Mouse (Mus musculus): ENCODE measurements at regions not wholly inside any gene's neighbourhood (a gene's known extent, or its start where the extent isn't known, plus 50 kb on each side); places are given as distances from the start of the nearest gene placed in this dataset.

DNA sequence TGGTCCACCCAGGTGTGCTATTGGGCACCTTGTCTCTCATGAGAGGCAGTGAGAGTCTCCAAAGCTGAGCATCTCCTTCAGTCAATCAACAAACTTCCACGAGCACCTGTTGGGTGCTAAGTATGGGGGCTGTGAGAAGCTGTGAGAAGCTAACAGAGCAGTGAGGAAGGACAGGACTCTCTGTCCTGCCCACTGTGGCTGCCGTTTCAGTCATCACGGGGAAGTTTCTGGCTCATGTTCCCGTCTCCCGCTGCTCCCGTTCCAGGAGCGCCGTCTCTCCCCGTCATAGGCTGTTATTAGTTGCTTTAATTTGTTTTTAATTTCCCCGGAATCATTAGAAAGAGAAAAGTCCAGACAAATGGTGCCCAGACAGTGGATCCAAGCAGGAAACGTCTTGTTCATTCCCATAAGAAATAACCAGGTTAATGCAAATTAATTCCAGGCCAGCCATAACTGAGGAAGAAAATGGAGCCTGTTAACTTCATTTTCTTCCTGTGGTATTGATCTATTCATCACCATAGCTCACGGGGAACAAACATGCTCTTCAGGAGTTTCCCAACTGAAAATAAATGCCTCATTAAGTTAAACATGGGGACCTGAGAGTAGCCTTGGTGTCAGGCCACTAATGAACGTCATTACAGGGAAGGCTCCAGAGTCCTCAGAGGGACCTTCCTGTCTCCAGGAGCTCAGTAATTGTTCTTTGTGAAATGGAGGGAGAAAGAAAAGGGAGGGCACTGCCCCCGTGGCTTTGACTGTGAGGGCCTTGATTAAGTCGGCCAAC is 70.3 kb downstream of the Matn1 start:
- no peak for DNase-seq (ENCODE audit: low read depth, low spot score)

GRCm38 (mm10) chr4:131015156-131015555 is 71.0 kb downstream of the Matn1 start:
- DNase-seq (ENCODE audit: low read depth, low spot score): no peak

DNA sequence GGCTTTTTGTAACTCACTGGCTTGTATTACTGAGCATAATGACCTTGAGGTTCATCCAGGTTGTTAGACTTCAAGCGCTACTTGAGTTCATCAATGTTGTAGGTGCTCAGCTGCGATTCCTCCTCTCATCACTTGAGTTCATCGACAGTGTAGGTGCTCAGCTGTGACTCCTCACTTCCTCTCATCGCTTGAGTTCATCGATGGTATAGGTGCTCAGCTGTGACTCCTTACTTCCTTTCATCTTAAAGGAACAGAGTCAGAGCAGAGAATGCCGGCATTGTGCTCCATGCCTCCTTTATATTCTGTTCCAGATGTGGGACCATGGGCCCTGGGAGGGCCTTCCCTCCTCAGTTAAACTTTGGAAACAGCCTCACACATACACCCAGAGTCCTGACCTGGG is 79.4 kb downstream of the Matn1 start:
- peak; percentile 75 for DNase-seq (ENCODE audit: low read depth, low spot score)

DNA sequence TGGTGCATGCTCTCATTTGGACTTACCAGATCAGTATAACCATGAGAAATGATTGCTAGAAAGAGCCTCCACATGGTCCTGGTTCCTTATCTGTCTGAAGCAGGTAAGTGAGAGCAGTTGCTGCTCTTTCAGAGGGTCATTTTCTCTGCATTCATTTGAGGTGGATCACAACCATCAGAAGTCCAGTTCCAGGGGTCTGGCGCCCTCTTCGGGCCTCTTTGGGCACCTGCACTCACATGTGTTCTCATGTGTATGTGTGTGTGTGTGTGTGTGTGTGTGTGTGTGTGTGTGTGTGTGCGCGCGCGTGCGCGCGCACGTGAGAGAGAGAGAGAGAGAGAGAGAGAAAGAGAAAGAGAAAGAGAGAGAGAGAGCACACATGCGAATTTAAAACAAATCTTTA is 92.1 kb downstream of the Matn1 start:
- DNase-seq (ENCODE audit: low read depth, low spot score): peak; percentile 62

GRCm38 (mm10) chr4:131037179-131037578 is 93.0 kb downstream of the Matn1 start:
- DNase-seq (ENCODE audit: low read depth, low spot score): no peak

- no peak for DNase-seq (ENCODE audit: low read depth, low spot score)
These were observed 95.5 kb downstream of the Matn1 start for GRCm38 (mm10) chr4:131039686-131040085.

- no peak for DNase-seq (ENCODE audit: low read depth, low spot score)
These were observed 97.0 kb downstream of the Matn1 start for GRCm38 (mm10) chr4:131041210-131041609.

DNA sequence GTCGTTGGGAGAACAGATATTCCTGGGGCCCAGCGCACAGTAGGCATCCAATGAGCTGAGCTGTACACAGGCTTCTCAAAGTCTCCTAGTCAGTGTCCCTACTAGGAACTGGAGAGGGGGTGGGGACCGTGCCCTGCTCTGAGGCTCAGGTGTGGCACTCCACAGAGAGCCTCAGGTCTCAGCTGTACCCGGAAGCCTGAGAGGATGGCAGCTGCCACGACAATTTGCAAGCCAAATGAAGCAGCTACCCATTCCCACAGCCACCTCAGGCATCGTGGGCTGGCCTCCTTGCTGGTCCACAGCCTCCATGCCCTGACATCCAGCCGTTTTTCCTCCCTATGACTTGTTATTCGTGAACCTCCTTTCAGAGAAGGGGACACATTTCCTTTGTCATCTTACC is 101.9 kb downstream of the Matn1 start:
- DNase-seq (ENCODE audit: low read depth, low spot score): no peak

DNA sequence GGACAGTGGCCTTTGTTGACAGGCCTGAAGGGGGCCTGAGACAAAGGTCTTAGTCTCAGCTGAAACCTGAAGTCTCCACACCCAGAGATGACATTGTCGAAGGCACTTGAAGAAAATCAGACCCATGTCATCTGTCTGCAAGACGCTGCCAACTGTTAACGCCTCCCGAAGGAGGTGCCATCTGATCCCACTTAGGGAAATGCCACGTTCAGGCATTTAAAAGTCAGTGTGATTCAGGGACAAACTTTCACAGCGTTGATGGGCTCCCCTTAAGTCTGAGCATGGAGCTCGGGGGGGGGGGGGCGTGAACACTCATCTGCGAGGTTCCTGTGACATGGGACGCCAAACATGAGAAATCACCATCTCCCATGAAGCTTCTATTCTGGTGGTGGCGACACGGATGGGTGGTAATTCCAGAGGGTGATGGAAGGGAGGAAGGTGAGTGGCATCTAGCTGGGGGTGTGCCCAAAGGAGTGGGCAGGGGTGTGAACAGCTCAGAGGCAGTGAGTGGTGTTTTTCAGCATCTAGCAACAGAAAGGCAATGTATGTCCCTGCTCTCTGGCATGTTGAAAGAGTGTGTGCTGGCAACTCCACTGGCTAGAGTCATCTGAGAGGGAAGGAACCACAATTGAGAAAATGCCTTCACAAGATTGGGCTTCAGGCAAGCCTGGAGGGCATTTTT is 102.9 kb downstream of the Matn1 start:
- DNase-seq (ENCODE audit: low read depth, low spot score): no peak

DNA sequence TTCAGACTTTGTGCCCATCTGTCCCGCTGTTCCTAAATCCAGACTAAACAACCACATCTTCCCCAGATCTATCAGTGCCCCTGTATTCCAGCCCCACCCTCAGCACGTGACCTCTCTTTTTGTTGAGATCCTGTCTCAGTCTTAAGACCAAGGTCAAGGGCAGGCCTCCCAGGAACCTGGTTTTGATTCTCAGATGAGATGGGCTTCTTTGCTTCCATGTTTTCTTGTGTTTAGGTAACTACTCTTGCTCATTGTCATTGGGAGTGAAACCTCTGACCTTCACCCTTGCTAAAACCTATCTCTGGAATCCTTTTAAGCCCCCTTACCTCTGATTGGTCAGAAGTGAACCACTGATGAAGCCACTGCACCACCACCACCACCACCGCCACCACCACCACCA is 112.1 kb downstream of the Matn1 start:
- peak; percentile 56 for DNase-seq (ENCODE audit: low read depth, low spot score)

DNA sequence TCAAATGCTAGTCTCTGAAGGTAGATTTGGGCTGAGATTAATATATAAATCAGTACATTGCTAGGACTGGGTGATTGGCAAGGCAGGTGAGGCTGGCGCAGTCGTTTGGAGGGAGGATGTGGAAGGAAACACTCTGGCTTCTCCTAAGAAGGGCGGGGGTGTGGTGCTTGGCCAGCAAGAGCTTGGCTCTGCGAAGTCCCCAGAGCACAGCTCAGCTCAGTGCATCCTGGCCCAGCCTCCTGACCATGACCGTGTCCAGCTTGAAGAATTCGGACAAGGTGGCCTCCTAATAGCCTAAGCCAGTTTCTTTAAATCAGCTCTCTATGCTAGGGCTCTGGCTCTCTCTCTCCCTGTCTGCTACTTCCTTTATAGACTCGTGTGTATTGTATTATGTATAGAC is 115.4 kb downstream of the Matn1 start:
- DNase-seq (ENCODE audit: low read depth, low spot score): no peak

DNA sequence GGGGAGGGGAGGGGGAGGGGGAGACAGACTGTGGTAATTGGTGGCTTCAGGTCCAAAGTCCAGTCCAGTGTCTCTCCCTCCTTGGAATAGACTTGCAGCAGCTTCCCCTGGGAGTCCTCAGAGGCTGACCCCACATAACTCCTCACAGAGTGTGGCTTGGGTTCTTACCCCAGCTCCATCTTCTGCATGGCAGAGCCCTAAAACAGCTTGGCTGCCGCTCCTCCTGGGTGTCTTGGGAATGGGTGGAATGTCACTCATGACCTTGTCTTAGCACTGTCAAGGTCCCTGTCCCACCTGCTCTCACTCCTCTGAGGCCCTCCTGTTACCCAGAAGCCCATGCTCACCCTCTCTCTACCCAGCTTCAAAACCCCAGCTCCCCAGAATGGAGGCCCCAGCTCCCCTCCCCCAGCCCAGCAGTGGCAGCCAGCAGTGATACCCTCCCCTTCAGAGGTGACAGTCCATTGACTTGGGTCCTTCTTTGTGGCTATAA is 116.1 kb downstream of the Matn1 start:
- no peak for DNase-seq (ENCODE audit: low read depth, low spot score)

DNA sequence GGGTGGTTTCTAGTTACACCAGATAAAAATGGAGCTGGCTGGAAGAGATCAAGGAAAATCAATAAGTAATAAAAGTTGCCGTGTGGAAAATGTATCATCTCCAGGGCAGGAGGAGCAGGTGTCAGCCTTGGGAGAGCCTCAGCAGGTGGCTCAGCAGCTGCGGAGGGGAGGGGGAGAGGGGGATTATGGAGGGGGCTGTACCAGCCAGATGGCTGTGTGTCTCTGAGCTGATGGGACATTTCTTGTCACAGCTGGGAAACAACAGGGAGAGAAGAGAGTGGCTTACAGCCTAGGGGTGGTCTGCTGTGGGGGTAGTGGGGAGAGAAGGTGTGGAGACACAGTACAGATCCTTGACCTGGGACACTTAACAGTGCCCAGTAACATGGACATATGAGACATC is 116.5 kb downstream of the Matn1 start:
- DNase-seq (ENCODE audit: low read depth, low spot score): no peak

DNA sequence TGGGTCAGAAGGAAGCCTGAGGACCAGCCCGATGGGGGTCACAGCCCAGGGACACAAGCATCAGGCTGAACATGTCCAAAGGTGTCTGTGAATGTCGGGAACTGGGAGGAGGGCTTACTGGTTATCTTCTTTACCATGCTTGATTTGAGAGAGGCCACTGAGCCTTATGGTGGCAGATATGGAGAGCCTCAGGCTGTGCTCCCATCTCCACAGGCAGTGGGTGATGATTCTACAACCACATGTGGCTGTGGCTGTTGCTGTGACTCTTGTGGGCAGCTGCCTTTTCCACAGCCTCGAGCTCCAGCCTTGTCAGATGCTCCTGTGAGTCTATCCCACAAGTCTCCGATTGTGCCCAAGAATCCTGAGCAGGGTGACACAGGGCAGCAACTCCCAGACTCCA is 118.4 kb downstream of the Matn1 start:
- DNase-seq (ENCODE audit: low read depth, low spot score): no peak

GRCm38 (mm10) chr4:131066186-131066939 is 122.2 kb downstream of the Matn1 start:
- no peak for DNase-seq (ENCODE audit: low read depth, low spot score)

DNA sequence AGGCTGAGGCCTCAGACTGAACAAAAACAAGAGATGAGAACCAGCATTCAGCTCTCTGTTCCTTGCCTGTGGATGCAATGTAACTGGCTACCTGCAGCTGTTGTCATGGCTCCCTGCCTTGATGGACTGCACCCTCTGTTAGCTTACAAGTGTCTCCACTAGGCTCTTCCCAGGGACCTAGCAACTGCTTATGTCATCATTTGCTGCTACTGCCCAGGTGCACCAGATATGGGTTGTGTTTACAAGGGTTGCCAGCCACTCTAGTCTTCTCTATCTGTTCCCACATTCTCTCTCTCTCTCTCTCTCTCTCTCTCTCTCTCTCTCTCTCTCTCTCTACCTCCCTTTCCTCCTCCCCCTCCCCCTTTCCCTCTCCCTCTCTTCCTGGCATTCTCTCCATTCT is 126.4 kb downstream of the Matn1 start:
- DNase-seq (ENCODE audit: low read depth, low spot score): no peak

GRCm38 (mm10) chr4:131072623-131073022 is 128.4 kb downstream of the Matn1 start:
- no peak for DNase-seq (ENCODE audit: low read depth, low spot score)

DNA sequence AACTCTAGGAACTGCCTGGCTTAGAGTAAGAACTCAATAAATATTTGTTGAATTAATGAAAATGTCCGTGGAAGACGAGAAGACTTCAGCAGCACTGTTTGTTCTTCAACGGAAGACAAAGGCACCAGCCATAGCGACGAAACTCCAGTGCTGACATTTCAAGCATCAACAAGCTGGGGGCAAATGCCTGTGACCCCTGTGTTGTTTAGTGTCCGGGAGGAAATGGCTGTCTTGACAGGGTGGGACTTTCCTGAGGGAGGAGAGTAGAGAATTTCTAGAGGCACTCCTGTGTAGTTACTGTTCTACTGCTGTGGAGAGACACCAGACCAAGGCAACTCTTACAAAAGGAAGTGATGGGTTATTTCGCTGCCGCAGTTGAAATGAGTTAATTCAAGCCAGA is 129.2 kb downstream of the Matn1 start:
- DNase-seq (ENCODE audit: low read depth, low spot score): no peak

DNA sequence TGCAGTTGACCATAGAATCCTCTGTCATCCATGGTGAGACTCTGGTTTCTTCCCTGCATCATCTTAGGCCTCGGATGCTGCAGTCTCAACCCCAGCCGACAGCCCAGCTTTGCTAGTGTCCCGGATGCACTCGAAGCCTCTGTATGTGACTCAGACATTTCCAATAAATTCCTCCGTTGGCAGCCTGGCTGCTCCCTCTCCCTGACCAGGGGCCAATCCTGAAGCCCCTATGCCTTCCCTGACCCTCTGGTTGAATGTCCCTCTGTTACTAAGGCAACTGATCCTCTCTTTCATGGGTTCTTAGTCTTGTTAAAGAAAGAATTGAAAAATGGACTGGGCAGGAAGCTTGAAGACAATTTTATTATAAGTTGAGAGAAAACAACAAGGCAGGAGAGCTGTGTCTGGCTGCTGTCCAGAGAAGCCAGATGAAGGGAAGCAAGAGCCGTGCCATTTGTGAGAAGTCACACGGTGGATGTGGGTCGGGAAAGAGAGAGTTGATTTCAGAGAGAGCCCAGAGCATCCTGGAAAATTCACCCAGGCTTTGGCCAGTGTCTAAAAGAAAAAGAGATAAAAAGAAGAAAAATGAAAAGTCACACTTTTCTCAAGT is 131.2 kb downstream of the Matn1 start:
- DNase-seq (ENCODE audit: low read depth, low spot score): no peak

DNA sequence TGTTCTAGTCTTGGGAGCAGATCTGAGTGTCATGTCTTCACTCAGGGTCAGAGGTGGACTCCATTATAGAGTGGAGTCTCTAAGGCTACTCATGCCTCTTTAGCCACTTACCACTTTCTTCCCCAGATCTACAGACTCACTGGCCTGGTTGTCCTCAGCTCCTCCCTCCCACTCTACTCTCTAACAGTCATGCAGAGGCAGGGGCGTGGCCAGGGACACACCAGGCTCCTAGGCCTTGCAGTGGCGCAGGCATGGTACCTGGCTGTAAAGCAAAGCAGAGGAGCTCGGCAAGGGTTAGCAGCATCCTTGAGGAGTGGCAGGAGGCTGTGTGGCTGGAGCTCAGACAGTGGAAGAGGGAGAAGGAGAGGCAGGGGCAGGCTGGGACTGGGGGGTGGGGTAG is 132.4 kb downstream of the Matn1 start:
- peak; percentile 74 for DNase-seq (ENCODE audit: low read depth, low spot score)

DNA sequence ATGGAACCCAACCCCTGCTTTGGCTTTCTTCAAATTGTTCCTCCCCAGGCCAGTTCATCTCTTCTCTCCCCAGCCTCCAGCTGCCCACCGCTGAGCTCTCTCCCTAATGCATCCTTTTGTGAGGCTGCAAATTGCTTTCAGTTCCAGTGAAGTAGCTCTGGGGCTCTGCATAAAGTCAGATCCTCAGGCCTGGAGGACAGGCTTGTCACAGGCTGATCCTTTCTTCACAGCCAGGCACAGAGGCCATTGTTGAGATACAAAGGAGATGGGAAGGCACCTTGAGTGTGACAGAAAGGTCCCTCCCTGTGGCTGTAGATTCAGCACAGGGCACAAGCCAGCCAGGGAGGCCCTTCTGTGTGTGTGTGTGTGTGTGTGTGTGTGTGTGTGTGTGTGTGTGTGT is 135.9 kb downstream of the Matn1 start:
- DNase-seq (ENCODE audit: low read depth, low spot score): no peak

DNA sequence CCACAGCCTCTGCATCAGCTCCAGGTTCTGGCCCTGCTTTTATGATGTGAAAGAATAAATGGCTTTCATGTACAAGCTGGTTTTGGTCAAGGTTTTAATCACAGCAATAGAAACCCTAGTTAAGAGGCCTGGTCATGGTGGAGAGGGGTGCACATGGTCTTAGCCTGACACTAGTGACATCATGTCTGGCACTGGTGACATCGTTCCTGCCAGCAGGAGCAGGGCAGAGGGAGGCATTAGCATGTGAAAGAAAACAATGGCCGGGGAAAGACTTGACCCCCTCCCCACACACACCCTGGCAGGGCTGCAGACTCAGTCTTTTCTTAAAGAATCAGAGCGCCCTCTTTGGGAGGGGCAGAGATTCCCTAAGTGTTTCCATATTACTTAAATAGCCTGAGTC is 139.2 kb downstream of the Matn1 start:
- DNase-seq (ENCODE audit: low read depth, low spot score): peak; percentile 29
